Mouse (Mus musculus): ENCODE data around the gene Scfd1. TPM values are rescaled to one million over a fixed set of nuclear protein-coding genes. Genes with fewer than 3 reads are reported as not detected.

Gene Scfd1
- polyA plus RNA-seq, 1 experiment from 2014 or later: 77.6 TPM

DNA sequence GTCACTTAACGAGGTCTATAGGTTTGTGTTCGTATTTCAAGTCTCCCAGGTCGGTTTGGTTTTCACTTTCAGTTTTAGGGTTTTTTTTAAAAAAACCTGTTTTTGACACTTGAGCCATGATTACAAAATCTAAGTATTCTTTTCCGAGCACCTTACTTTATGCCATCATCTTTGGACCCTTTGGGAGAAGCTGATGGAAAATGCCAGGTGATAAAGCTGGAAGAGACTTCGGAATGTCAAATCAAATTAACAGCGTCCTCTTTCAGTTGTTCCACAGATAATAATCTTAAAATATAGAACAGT lies 529 bp downstream of the Scfd1 start:
- H3K4me1 ChIP-seq (replicated peaks; ENCODE audit: control insufficient read depth, insufficient read depth, low read length): peaks cover 7% of the 10 kb centered on the region; the same call in 1 of the 2 replicates
- ATAC-seq (ENCODE audit: low FRiP score): no peak
- 23% methylated on average over 6 of the region's 6 CpGs for WGBS
- H3K9ac ChIP-seq: peak overlapping the region; percentile 78
- H3K36me3 ChIP-seq (replicated peaks; ENCODE audit: control insufficient read depth, insufficient read depth): peaks cover 32% of the 10 kb centered on the region
- H3K4me2 ChIP-seq (replicated peaks): peak overlapping the region; percentile 76
- H3K27me3 ChIP-seq (ENCODE audit: control insufficient read depth, insufficient read depth, low read length): no peaks in the 10 kb centered on the region
- peak overlapping the region; percentile 79 for H3K27ac ChIP-seq
- DNase-seq (ENCODE audit: low spot score): no peak
- no peaks in the 10 kb centered on the region for H3K9me3 ChIP-seq (ENCODE audit: control insufficient read depth, low read length)
- peak overlapping the region; percentile 57 for H3K4me3 ChIP-seq (replicated peaks; ENCODE audit: low read length)

DNA sequence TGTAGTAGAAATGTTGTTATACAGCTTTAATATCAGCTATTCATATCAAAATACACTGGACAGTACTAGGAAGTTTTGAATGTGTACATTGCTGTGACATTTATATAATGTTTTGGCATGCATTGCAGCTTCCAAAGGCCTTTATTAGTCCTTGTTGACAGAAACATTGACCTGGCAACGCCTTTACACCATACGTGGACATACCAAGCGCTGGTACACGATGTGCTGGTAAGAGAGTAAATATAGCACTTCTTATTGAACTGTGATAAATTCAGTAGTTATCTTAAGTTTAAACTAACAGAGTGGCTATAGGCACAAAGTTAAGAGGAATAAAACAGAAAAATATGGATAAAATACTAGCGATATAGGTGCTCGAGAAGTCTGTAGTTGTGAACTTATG lies 22.6 kb downstream of the Scfd1 start:
- ATAC-seq (ENCODE audit: low FRiP score) (no peak), DNase-seq (ENCODE audit: low spot score) (no peak)
- H3K4me3 ChIP-seq (replicated peaks; ENCODE audit: low read length): no peak overlapping the region
- WGBS: 97% methylated on average over 6 of the region's 6 CpGs
- no peak overlapping the region for H3K9ac ChIP-seq
- H3K4me1 ChIP-seq (replicated peaks; ENCODE audit: control insufficient read depth, insufficient read depth, low read length): no peaks in the 10 kb centered on the region
- H3K27me3 ChIP-seq (ENCODE audit: control insufficient read depth, insufficient read depth, low read length): no peaks in the 10 kb centered on the region
- H3K36me3 ChIP-seq (replicated peaks; ENCODE audit: control insufficient read depth, insufficient read depth): peaks cover 68% of the 10 kb centered on the region
- no peak overlapping the region for H3K27ac ChIP-seq
- no peaks in the 10 kb centered on the region for H3K9me3 ChIP-seq (ENCODE audit: control insufficient read depth, low read length)
- H3K4me2 ChIP-seq (replicated peaks): no peak overlapping the region

DNA sequence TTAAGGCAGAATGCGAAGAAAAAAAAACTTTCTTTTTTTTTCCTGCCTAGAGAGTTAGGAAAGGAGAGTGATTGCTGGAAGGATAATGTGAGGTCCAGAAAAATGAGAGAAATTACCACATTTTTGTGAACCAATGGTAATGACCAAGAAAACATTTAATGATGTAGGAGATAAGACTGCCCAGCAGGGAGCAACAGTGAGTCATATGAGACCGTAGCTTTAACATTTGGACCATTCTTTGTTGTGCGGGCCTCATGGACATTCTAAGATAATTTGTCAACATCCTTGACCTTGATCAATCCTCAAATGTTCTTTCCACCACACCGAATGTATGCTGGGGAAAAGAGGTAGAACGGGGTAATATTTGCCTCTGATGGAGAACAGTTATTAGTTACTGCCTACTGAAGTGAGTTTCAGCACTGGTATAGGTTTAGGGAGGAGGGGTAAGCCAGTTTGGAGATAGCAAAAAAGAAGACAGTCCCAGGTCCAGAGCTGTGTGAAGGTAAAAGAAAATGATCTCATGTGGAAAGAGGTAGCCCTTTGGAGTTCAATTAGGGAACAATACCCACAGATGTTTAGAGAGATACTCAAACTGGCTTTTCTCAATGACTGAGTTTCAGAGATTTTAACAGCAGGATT lies 24.9 kb downstream of the Scfd1 start:
- H3K27ac ChIP-seq: no peak overlapping the region
- DNase-seq (ENCODE audit: low spot score) (peak; percentile 60), ATAC-seq (ENCODE audit: low FRiP score) (peak; percentile 37; the same call in 1 of the 2 replicates)
- peaks cover 64% of the 10 kb centered on the region for H3K36me3 ChIP-seq (replicated peaks; ENCODE audit: control insufficient read depth, insufficient read depth)
- no peaks in the 10 kb centered on the region for H3K9me3 ChIP-seq (ENCODE audit: control insufficient read depth, low read length)
- no peak overlapping the region for H3K4me2 ChIP-seq (replicated peaks)
- no peak overlapping the region for H3K4me3 ChIP-seq (replicated peaks; ENCODE audit: low read length)
- H3K4me1 ChIP-seq (replicated peaks; ENCODE audit: control insufficient read depth, insufficient read depth, low read length): no peaks in the 10 kb centered on the region
- no peak overlapping the region for H3K9ac ChIP-seq
- 70% methylated on average over 5 of the region's 5 CpGs for WGBS
- H3K27me3 ChIP-seq (ENCODE audit: control insufficient read depth, insufficient read depth, low read length): no peaks in the 10 kb centered on the region

DNA sequence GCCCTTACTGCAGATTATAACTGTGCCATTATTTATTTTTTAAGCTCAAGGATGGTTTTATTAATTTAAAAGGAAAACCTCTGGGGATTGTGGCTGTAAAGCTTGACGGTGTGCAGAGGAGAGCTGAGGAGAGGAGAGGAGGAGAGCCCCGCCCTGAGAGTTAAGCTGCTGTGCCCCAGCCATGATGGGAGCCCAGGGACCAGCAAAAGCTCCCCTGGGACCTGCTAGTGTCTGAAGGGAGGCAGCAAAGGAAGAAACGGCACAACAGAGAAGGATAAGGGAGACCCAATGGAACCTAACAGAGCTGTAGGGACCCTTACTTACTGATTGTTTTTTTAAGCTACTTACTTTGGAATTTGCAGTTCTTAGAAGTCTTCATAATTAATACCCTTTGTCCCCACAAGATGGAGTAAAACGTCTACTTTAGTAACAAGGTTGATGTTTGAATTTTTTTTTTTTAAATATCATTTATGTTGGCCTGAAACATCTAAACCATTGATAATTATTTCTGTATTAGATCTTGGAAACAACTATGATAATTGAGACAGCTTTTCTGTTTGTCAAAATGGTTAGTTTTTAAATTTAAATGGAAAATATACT lies 26.8 kb downstream of the Scfd1 start:
- Histone ChIP-seq H3K9ac (no peak overlapping the region), H3K9me3 (ENCODE audit: control insufficient read depth, low read length) (no peaks in the 10 kb centered on the region), H3K27ac (no peak overlapping the region), H3K36me3 (replicated peaks; ENCODE audit: control insufficient read depth, insufficient read depth) (peaks cover 51% of the 10 kb centered on the region), H3K27me3 (ENCODE audit: control insufficient read depth, insufficient read depth, low read length) (no peaks in the 10 kb centered on the region), H3K4me1 (replicated peaks; ENCODE audit: control insufficient read depth, insufficient read depth, low read length) (no peaks in the 10 kb centered on the region), H3K4me3 (replicated peaks; ENCODE audit: low read length) (no peak overlapping the region), H3K4me2 (replicated peaks) (no peak overlapping the region)
- 54% methylated on average over 4 of the region's 4 CpGs for WGBS
- DNase-seq (ENCODE audit: low spot score) (peak; percentile 27), ATAC-seq (ENCODE audit: low FRiP score) (no peak)

DNA sequence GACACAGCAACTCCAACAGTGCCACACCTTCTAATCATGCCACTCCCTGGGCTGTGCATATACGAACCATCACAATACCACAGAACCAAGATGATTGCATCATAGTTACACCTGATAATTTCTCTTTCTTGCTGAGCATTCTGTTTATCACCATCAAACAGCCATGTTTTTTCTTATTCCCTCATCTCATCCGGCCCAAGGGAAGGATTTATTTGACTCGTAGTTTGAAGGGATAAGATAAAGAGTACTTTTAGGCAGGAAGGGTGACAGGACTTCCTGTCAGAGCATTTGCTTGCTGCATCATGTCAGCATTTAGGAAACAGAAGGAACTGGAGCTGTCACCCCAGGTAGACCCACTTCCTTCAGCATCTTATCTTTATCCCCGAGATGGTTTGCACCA lies 34.1 kb downstream of the Scfd1 start:
- DNase-seq (ENCODE audit: low spot score) (no peak), ATAC-seq (ENCODE audit: low FRiP score) (no peak)
- H3K4me3 ChIP-seq (replicated peaks; ENCODE audit: low read length): no peak overlapping the region
- no peaks in the 10 kb centered on the region for H3K9me3 ChIP-seq (ENCODE audit: control insufficient read depth, low read length)
- H3K9ac ChIP-seq: no peak overlapping the region
- H3K4me2 ChIP-seq (replicated peaks): no peak overlapping the region
- 94% methylated on average over 4 of the region's 4 CpGs for WGBS
- peaks cover 59% of the 10 kb centered on the region for H3K36me3 ChIP-seq (replicated peaks; ENCODE audit: control insufficient read depth, insufficient read depth)
- H3K27me3 ChIP-seq (ENCODE audit: control insufficient read depth, insufficient read depth, low read length): no peaks in the 10 kb centered on the region
- H3K4me1 ChIP-seq (replicated peaks; ENCODE audit: control insufficient read depth, insufficient read depth, low read length): no peaks in the 10 kb centered on the region
- H3K27ac ChIP-seq: no peak overlapping the region

DNA sequence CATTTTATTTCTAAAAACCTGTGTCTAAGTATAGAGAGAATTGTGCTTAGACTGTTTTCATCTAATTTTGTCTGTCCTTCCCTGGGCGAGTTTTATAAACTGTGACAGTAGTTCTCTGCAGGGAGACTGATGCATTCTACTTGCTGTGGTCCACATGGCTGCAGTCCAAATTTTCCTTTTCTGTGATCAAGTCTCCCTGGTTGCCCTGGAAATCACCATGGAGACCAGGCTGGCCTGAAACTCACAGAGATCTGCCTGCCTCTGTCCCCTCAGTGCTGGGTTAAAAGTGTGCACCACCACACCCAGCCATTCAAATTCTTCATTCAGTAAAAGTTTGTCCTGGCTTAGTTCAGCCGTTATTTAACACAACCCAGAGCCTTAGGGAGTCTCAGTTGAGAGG lies 60.2 kb downstream of the Scfd1 start:
- 94% methylated on average over 2 of the region's 2 CpGs for whole genome bisulfite sequencing
- Histone ChIP-seq H3K36me3 (replicated peaks; ENCODE audit: control insufficient read depth, insufficient read depth) (peaks cover 82% of the 10 kb centered on the region), H3K9ac (no peak overlapping the region), H3K4me2 (replicated peaks) (no peak overlapping the region), H3K27me3 (ENCODE audit: control insufficient read depth, insufficient read depth, low read length) (no peaks in the 10 kb centered on the region), H3K4me1 (replicated peaks; ENCODE audit: control insufficient read depth, insufficient read depth, low read length) (no peaks in the 10 kb centered on the region), H3K4me3 (replicated peaks; ENCODE audit: low read length) (no peak overlapping the region), H3K27ac (no peak overlapping the region), H3K9me3 (ENCODE audit: control insufficient read depth, low read length) (no peaks in the 10 kb centered on the region)
- ATAC-seq (ENCODE audit: low FRiP score) (no peak), DNase-seq (ENCODE audit: low spot score) (no peak)

DNA sequence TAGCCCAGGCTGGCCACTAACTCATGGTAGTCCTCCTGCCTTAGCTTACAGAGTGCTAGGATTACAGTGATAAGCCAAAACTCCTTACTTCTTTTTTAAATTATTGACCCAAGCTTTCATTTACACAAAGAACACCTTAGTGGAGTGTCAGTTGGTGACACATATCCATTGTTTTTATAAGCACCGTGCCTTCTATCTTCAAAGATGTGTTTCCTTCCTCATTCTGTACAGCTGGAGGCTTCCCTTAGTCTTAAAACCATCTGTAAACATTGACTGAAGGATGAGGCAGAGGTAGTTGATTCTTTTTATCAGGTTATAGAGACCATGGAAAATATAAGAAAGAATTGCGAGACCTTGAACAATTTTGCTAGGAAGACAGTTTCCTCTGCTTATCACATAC lies 61.0 kb downstream of the Scfd1 start:
- no peaks in the 10 kb centered on the region for H3K27me3 ChIP-seq (ENCODE audit: control insufficient read depth, insufficient read depth, low read length)
- 95% methylated on average over 2 of the region's 2 CpGs for WGBS
- H3K4me2 ChIP-seq (replicated peaks): no peak overlapping the region
- no peak overlapping the region for H3K27ac ChIP-seq
- no peak overlapping the region for H3K9ac ChIP-seq
- no peaks in the 10 kb centered on the region for H3K9me3 ChIP-seq (ENCODE audit: control insufficient read depth, low read length)
- no peaks in the 10 kb centered on the region for H3K4me1 ChIP-seq (replicated peaks; ENCODE audit: control insufficient read depth, insufficient read depth, low read length)
- DNase-seq (ENCODE audit: low spot score) (no peak), ATAC-seq (ENCODE audit: low FRiP score) (no peak)
- H3K36me3 ChIP-seq (replicated peaks; ENCODE audit: control insufficient read depth, insufficient read depth): peaks cover 78% of the 10 kb centered on the region
- no peak overlapping the region for H3K4me3 ChIP-seq (replicated peaks; ENCODE audit: low read length)

DNA sequence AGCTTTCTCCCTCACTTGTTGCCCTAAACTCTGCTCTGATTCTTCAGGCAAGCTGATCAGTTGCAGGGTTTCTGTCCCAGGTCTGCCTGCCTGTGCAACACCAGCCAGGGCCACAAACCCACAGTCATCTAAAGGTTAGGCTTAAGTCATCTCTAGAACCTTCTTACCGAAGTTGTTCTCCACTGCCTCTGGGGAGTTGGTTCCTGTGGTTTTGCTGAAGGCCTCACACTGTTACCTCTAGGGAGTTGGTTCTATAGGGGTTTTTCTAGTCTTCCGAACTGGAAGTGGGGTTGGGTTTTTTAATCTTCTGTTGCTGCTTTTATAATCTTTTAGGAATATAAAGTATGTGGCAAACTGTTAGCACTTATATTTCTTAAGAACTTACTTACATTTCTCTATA lies 72.0 kb downstream of the Scfd1 start:
- Histone ChIP-seq H3K27me3 (ENCODE audit: control insufficient read depth, insufficient read depth, low read length) (no peaks in the 10 kb centered on the region), H3K9me3 (ENCODE audit: control insufficient read depth, low read length) (no peaks in the 10 kb centered on the region), H3K36me3 (replicated peaks; ENCODE audit: control insufficient read depth, insufficient read depth) (peaks cover 72% of the 10 kb centered on the region), H3K4me3 (replicated peaks; ENCODE audit: low read length) (no peak overlapping the region), H3K4me2 (replicated peaks) (no peak overlapping the region), H3K9ac (no peak overlapping the region), H3K27ac (no peak overlapping the region), H3K4me1 (replicated peaks; ENCODE audit: control insufficient read depth, insufficient read depth, low read length) (no peaks in the 10 kb centered on the region)
- 81% methylated on average over 2 of the region's 2 CpGs for WGBS
- ATAC-seq (ENCODE audit: low FRiP score): no peak
- DNase-seq (ENCODE audit: low spot score): no peak

DNA sequence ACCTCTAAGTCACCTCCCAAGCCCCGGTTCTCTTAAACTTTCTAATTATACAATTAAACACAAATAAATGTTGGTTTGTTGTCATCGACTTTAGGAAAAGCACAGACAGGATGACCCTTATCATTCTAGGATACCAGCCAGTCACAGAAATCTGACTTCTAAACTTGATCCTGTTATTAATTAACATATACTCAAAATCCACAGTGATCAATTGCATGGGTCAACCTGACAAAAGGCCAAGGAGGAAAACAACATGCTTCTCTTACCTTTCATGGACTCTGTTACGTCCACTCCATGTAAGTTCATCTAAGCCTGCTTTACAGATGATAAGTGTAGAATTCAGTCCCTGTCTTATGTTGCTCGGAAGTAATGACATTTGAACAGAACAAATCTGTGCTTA lies 93.6 kb downstream of the Scfd1 start:
- no peaks in the 10 kb centered on the region for H3K36me3 ChIP-seq (replicated peaks; ENCODE audit: control insufficient read depth, insufficient read depth)
- H3K4me2 ChIP-seq (replicated peaks): no peak overlapping the region
- H3K4me3 ChIP-seq (replicated peaks; ENCODE audit: low read length): no peak overlapping the region
- WGBS: 92% methylated on average over 4 of the region's 4 CpGs
- no peaks in the 10 kb centered on the region for H3K27me3 ChIP-seq (ENCODE audit: control insufficient read depth, insufficient read depth, low read length)
- H3K27ac ChIP-seq: no peak overlapping the region
- no peak for DNase-seq (ENCODE audit: low spot score)
- no peaks in the 10 kb centered on the region for H3K4me1 ChIP-seq (replicated peaks; ENCODE audit: control insufficient read depth, insufficient read depth, low read length)
- ATAC-seq (ENCODE audit: low FRiP score): no peak
- no peak overlapping the region for H3K9ac ChIP-seq
- H3K9me3 ChIP-seq (ENCODE audit: control insufficient read depth, low read length): no peaks in the 10 kb centered on the region

DNA sequence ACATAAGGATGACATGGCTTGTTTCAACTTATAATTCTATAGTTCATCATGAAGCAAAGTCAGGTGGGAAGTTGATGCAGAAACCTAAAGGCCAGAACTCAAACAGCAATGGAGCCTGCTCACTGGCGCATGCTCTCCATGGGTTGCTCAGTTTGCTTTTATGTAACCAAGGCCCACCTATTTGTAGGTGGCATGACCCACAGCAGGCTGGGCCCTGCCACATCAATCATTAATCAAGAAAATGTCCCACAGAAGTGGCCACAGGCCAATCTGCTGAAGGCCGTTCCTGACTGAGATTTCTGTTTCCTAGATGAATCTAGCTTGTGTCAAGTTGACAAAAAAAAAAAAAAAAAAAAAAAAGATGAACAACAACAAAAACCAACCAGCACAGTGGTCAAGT lies 103.9 kb downstream of the Scfd1 start:
- no peak for ATAC-seq (ENCODE audit: low FRiP score)
- DNase-seq (ENCODE audit: low spot score): no peak
- Histone ChIP-seq H3K9me3 (ENCODE audit: control insufficient read depth, low read length) (no peaks in the 10 kb centered on the region), H3K27ac (no peak overlapping the region), H3K27me3 (ENCODE audit: control insufficient read depth, insufficient read depth, low read length) (no peaks in the 10 kb centered on the region), H3K4me3 (replicated peaks; ENCODE audit: low read length) (no peak overlapping the region), H3K36me3 (replicated peaks; ENCODE audit: control insufficient read depth, insufficient read depth) (no peaks in the 10 kb centered on the region), H3K9ac (no peak overlapping the region), H3K4me2 (replicated peaks) (no peak overlapping the region), H3K4me1 (replicated peaks; ENCODE audit: control insufficient read depth, insufficient read depth, low read length) (no peaks in the 10 kb centered on the region)
- 89% methylated on average over 2 of the region's 2 CpGs for whole genome bisulfite sequencing

All from hindbrain, embryonic 14.5 days (tissue).